In genomic region chr1:164208437-164208836, GRCm38 (mm10) we compare ENCODE assay signal across 23 mouse cellular contexts. TPM values are rescaled to one million over a fixed set of nuclear protein-coding genes. Genes with fewer than 3 reads are reported as not detected.
DNase-seq lines count a peak whose midpoint lies in the region; ATAC-seq and TF ChIP-seq lines count a peak whose summit lies in the region.
"Had no signal": no experiment of that assay in that cellular context is flagged by ENCODE, and none has a peak within 500 bp of the region (broad histone marks: within the 10 kb centered on the region; RNA-seq: fewer than 3 reads in every experiment).

No protein-coding gene starts in this region.

- H3K9ac ChIP-seq in heart, adult 2 months (ENCODE audit: low read depth, low read length), result no peak overlapping the region
- H3K9ac ChIP-seq in liver, embryonic 12.5 days, result no peak overlapping the region
- H3K9ac ChIP-seq in liver, embryonic 11.5 days (ENCODE audit: low read depth, low read length), result no peak overlapping the region
- H3K9ac ChIP-seq in liver, embryonic 13.5 days, result no peak overlapping the region
- no peak overlapping the region for H3K9ac ChIP-seq in stomach, embryonic 15.5 days
- H3K9ac ChIP-seq: embryonic facial prominence, embryonic 13.5 days; heart, embryonic 15.5 days; kidney, embryonic 15.5 days had no signal

- no peaks in the 10 kb centered on the region for H3K79me2 ChIP-seq in heart, adult 2 months (replicated peaks; ENCODE audit: control insufficient read depth, insufficient read depth, low read length)

- no peaks in the 10 kb centered on the region for H3K4me1 ChIP-seq in heart, adult 2 months (ENCODE audit: control insufficient read depth, insufficient read depth, low read length)
- H3K4me1 ChIP-seq in liver, embryonic 12.5 days, result no peaks in the 10 kb centered on the region
- H3K4me1 ChIP-seq in liver, embryonic 11.5 days (replicated peaks; ENCODE audit: control insufficient read depth, insufficient read depth, low read length), result no peaks in the 10 kb centered on the region
- no peaks in the 10 kb centered on the region for H3K4me1 ChIP-seq in liver, embryonic 13.5 days (replicated peaks)
- H3K4me1 ChIP-seq in stomach, embryonic 15.5 days, result no peaks in the 10 kb centered on the region
- no peaks in the 10 kb centered on the region for H3K4me1 ChIP-seq in cerebellum, adult 2 months (ENCODE audit: control insufficient read depth, insufficient read depth, low read length)
- H3K4me1 ChIP-seq: embryonic facial prominence, embryonic 13.5 days; forebrain, embryonic 10.5 days; heart, embryonic 10.5 days; heart, embryonic 15.5 days; kidney, embryonic 15.5 days had no signal

- H3K4me3 ChIP-seq in heart, adult 2 months, result no peak overlapping the region
- H3K4me3 ChIP-seq in liver, embryonic 12.5 days, result no peak overlapping the region
- H3K4me3 ChIP-seq in liver, embryonic 11.5 days (ENCODE audit: low read depth, low read length), result no peak overlapping the region
- no peak overlapping the region for H3K4me3 ChIP-seq in liver, embryonic 13.5 days (replicated peaks)
- no peak overlapping the region for H3K4me3 ChIP-seq in stomach, embryonic 15.5 days (replicated peaks)
- no peak overlapping the region for H3K4me3 ChIP-seq in cerebellum, adult 2 months (replicated peaks; ENCODE audit: insufficient read depth, low read depth, low read length)
- no peak overlapping the region for H3K4me3 ChIP-seq in gastrocnemius, adult 2 months
- H3K4me3 ChIP-seq: embryonic facial prominence, embryonic 13.5 days; forebrain, embryonic 10.5 days; heart, embryonic 10.5 days; heart, embryonic 15.5 days; kidney, embryonic 15.5 days had no signal

- no peak overlapping the region for H3K4me2 ChIP-seq in liver, embryonic 12.5 days
- H3K4me2 ChIP-seq in liver, embryonic 11.5 days, result no peak overlapping the region
- no peak overlapping the region for H3K4me2 ChIP-seq in liver, embryonic 13.5 days
- no peak overlapping the region for H3K4me2 ChIP-seq in stomach, embryonic 15.5 days
- H3K4me2 ChIP-seq: embryonic facial prominence, embryonic 13.5 days; heart, embryonic 15.5 days; kidney, embryonic 15.5 days had no signal

- 0 out of 2 replicates have a peak, but pooled peaks have one; percentile 24 for ATAC-seq in liver, embryonic 12.5 days
- ATAC-seq in liver, embryonic 11.5 days (replicated peaks; ENCODE audit: low FRiP score), result no peak
- ATAC-seq in liver, embryonic 13.5 days (ENCODE audit: low read depth), result peak; percentile 65
- ATAC-seq in stomach, embryonic 15.5 days (ENCODE audit: insufficient read depth, low FRiP score, low read depth), result peak; percentile 27; the same call in 1 of the 2 replicates
- ATAC-seq: forebrain, embryonic 16.5 days; hindbrain, embryonic 16.5 days; lung, postnatal 0 days had no signal

- no peak for TF ChIP-seq EP300 in heart, adult 2 months (IDR thresholded peaks at IDR 0.05; ENCODE audit: insufficient read depth, low read depth, low read length)

- no peak overlapping the region for H3K27ac ChIP-seq in heart, adult 2 months
- H3K27ac ChIP-seq in liver, embryonic 12.5 days, result no peak overlapping the region
- H3K27ac ChIP-seq in liver, embryonic 11.5 days (ENCODE audit: low read depth, low read length), result no peak overlapping the region
- no peak overlapping the region for H3K27ac ChIP-seq in liver, embryonic 13.5 days
- H3K27ac ChIP-seq in stomach, embryonic 15.5 days, result no peak overlapping the region
- H3K27ac ChIP-seq in cerebellum, adult 2 months (ENCODE audit: insufficient read depth, low read length), result no peak overlapping the region
- no peak overlapping the region for H3K27ac ChIP-seq in gastrocnemius, adult 2 months
- H3K27ac ChIP-seq: embryonic facial prominence, embryonic 13.5 days; forebrain, embryonic 10.5 days; heart, embryonic 10.5 days; heart, embryonic 15.5 days; kidney, embryonic 15.5 days had no signal

- intact Hi-C loops in heart, adult 2 months (cut with DNase I), result no loop called here
- intact Hi-C loops in gastrocnemius, adult 2 months (cut with DNase I), result no loop called here

- TF ChIP-seq POLR2A in heart, adult 2 months (IDR thresholded peaks at IDR 0.05; ENCODE audit: insufficient read depth, low read depth, low read length), result no peak
- no peak for TF ChIP-seq POLR2A in cerebellum, adult 2 months (IDR thresholded peaks at IDR 0.05; ENCODE audit: borderline replicate concordance, insufficient read depth, low read length)

- no peaks in the 10 kb centered on the region for H3K36me3 ChIP-seq in heart, adult 2 months (ENCODE audit: control insufficient read depth, insufficient read depth, low read length)
- no peaks in the 10 kb centered on the region for H3K36me3 ChIP-seq in liver, embryonic 12.5 days
- no peaks in the 10 kb centered on the region for H3K36me3 ChIP-seq in liver, embryonic 11.5 days (ENCODE audit: control insufficient read depth, insufficient read depth, low read length)
- H3K36me3 ChIP-seq in liver, embryonic 13.5 days, result no peaks in the 10 kb centered on the region
- H3K36me3 ChIP-seq in stomach, embryonic 15.5 days, result no peaks in the 10 kb centered on the region
- H3K36me3 ChIP-seq: embryonic facial prominence, embryonic 13.5 days; forebrain, embryonic 10.5 days; heart, embryonic 10.5 days; heart, embryonic 15.5 days; kidney, embryonic 15.5 days had no signal

- TF ChIP-seq CTCF in heart, adult 2 months (IDR thresholded peaks at IDR 0.05), result no peak
- no peak for TF ChIP-seq CTCF in cerebellum, adult 2 months (IDR thresholded peaks at IDR 0.05; ENCODE audit: borderline replicate concordance, insufficient read depth, low read depth, low read length)
- no peak for TF ChIP-seq CTCF in gastrocnemius, adult 2 months (IDR thresholded peaks at IDR 0.05)

- peak; percentile 43 for DNase-seq in heart, adult 11 months
- no peak for DNase-seq in heart, adult 2 months
- no peak for DNase-seq in liver, embryonic 11.5 days (ENCODE audit: low spot score)
- DNase-seq in liver, embryonic 13.5 days, result no peak
- DNase-seq in cerebellum, adult 2 months, result no peak
- DNase-seq in gastrocnemius, adult 2 months, result no peak
- DNase-seq: cerebellum, adult 11 months; cerebellum, adult 9-11 months; gastrocnemius, postnatal 10 days; kidney, postnatal 4 days; layer of hippocampus, adult 9-11 months; lung, adult 18-20 months; midbrain, embryonic 14.5 days had no signal

- H3K27me3 ChIP-seq in heart, adult 2 months (ENCODE audit: control insufficient read depth, insufficient read depth, low read length), result no peaks in the 10 kb centered on the region
- no peaks in the 10 kb centered on the region for H3K27me3 ChIP-seq in liver, embryonic 12.5 days (replicated peaks)
- no peaks in the 10 kb centered on the region for H3K27me3 ChIP-seq in liver, embryonic 11.5 days (replicated peaks; ENCODE audit: control insufficient read depth, insufficient read depth, low read length)
- no peaks in the 10 kb centered on the region for H3K27me3 ChIP-seq in liver, embryonic 13.5 days
- no peaks in the 10 kb centered on the region for H3K27me3 ChIP-seq in stomach, embryonic 15.5 days (replicated peaks)
- H3K27me3 ChIP-seq in cerebellum, adult 2 months (ENCODE audit: control insufficient read depth, insufficient read depth, low read length), result no peaks in the 10 kb centered on the region; the same call in 1 of the 2 replicates
- H3K27me3 ChIP-seq: embryonic facial prominence, embryonic 13.5 days; heart, embryonic 15.5 days; kidney, embryonic 15.5 days had no signal

- no peaks in the 10 kb centered on the region for H3K9me3 ChIP-seq in liver, embryonic 12.5 days (replicated peaks)
- H3K9me3 ChIP-seq in liver, embryonic 11.5 days (ENCODE audit: control insufficient read depth, low read length), result no peaks in the 10 kb centered on the region
- no peaks in the 10 kb centered on the region for H3K9me3 ChIP-seq in liver, embryonic 13.5 days (replicated peaks)
- no peaks in the 10 kb centered on the region for H3K9me3 ChIP-seq in stomach, embryonic 15.5 days
- H3K9me3 ChIP-seq: embryonic facial prominence, embryonic 13.5 days; forebrain, embryonic 10.5 days; heart, embryonic 10.5 days; heart, embryonic 15.5 days; kidney, embryonic 15.5 days had no signal

- WGBS in heart, adult 2 months, result 26% methylated on average over 2 of the region's 2 CpGs
- 78% methylated on average over 2 of the region's 2 CpGs for WGBS in liver, embryonic 12.5 days (ENCODE audit: insufficient replicate concordance)
- WGBS in liver, embryonic 11.5 days, result 72% methylated on average over 2 of the region's 2 CpGs
- 78% methylated on average over 2 of the region's 2 CpGs for whole genome bisulfite sequencing in liver, embryonic 13.5 days (ENCODE audit: insufficient replicate concordance)
- 41% methylated on average over 2 of the region's 2 CpGs for WGBS in stomach, embryonic 15.5 days
- WGBS in cerebellum, adult 2 months, result 74% methylated on average over 2 of the region's 2 CpGs

RNA-seq across cellular contexts. Expression of gene Slc19a2, which starts 40.4 kb away (rescaled TPM):
- 1 to 10 TPM; 5.0 to 7.8 TPM for total RNA-seq in heart, adult 2 months (2021)
- 7.6 and 14.6 TPM in 2 replicates for polyA plus RNA-seq in heart, adult 2 months (2012; rRNA removed)
- 24.9 and 26.6 TPM in 2 replicates for polyA plus RNA-seq in liver, embryonic 12.5 days (2016; fragmentation: Nextera tagmentation; extraction: Ambion mirVana)
- 26.6 and 31.0 TPM in 2 replicates for polyA plus RNA-seq in liver, embryonic 11.5 days (2014; fragmentation: Nextera tagmentation; extraction: Ambion mirVana)
- 20.6 and 25.3 TPM in 2 replicates for polyA plus RNA-seq in liver, embryonic 13.5 days (2015; fragmentation: Nextera tagmentation; extraction: Ambion mirVana)
- polyA plus RNA-seq in stomach, embryonic 15.5 days (2015; fragmentation: Nextera tagmentation; extraction: Ambion mirVana), result 15.5 and 17.1 TPM in 2 replicates
- 17.2 and 19.2 TPM in 2 replicates for polyA plus RNA-seq in cerebellum, adult 2 months (2012; rRNA removed)
- 1 to 10 TPM; 2.6 to 2.8 TPM for total RNA-seq in gastrocnemius, adult 2 months (2021)

RNA-seq across cellular contexts. Expression of gene F5, which starts 56.8 kb away (rescaled TPM):
- 1 to 10 TPM; 1.5 to 5.0 TPM for total RNA-seq in heart, adult 2 months (2021)
- 0.47 and 0.70 TPM in 2 replicates for polyA plus RNA-seq in heart, adult 2 months (2012; rRNA removed)
- polyA plus RNA-seq in liver, embryonic 12.5 days (2016; fragmentation: Nextera tagmentation; extraction: Ambion mirVana), result 6.2 and 7.0 TPM in 2 replicates
- 6.5 and 8.1 TPM in 2 replicates for polyA plus RNA-seq in liver, embryonic 11.5 days (2014; fragmentation: Nextera tagmentation; extraction: Ambion mirVana)
- 5.0 and 7.3 TPM in 2 replicates for polyA plus RNA-seq in liver, embryonic 13.5 days (2015; fragmentation: Nextera tagmentation; extraction: Ambion mirVana)
- 1.0 and 1.1 TPM in 2 replicates for polyA plus RNA-seq in stomach, embryonic 15.5 days (2015; fragmentation: Nextera tagmentation; extraction: Ambion mirVana)
- 1.1 and 2.5 TPM in 2 replicates for polyA plus RNA-seq in cerebellum, adult 2 months (2012; rRNA removed)
- under 1 TPM; 0.05 to 0.08 TPM for total RNA-seq in gastrocnemius, adult 2 months (2021)
